Mouse (Mus musculus): ENCODE data around the gene 0610040J01Rik. TPM values are rescaled to one million over a fixed set of nuclear protein-coding genes. Genes with fewer than 3 reads are reported as not detected.
"Not testable (repeated sequence)": the region's sequence is repeated elsewhere in the genome, so short reads cannot be mapped to it uniquely, and the experiment has no call there.

0610040J01Rik gene
- total RNA-seq, 1 experiment from 2014 or later = 0.15 TPM

DNA sequence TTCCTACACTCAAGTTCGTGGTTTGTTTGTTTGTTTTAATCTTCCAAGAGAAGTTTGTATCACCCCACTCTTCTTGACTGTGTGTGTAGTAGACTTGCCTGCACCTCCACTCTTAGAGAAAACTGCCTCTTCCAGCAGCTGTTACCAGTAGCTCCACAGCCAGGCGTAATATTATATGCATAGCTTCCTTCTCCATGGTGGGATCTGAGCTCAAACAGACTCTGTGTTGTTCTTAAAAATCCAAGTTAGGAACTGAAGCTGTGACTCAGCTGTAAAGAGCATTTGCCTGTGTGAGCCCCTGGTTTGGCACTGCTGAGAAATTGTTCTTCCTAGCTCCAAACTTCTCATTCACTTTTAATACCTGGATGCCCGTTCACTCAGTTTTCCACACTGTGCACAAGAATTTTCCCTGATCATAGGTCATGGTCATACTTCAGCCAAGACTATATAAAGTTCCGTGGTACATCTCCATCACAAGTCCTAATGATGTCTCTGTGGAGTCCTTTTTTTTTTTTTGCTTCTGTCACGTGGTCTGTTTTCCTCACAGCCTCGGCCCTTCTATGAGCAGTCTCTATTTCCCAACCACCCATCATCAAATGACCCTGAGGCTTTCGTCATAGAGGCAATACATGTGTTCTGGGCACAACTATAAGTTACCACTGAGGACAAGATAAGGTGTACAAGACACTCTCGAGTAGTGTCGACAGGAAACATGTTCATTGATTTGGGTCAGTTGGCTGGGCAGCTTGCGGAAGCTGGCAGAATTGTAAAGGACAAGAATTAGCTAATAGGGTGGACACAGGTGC, 16.4 kb downstream of the 0610040J01Rik start:
- no peak for DNase-seq

- DNase-seq = no peak
These were observed 18.9 kb downstream of the 0610040J01Rik start for GRCm38 (mm10) chr5:63831054-63831453.

DNA sequence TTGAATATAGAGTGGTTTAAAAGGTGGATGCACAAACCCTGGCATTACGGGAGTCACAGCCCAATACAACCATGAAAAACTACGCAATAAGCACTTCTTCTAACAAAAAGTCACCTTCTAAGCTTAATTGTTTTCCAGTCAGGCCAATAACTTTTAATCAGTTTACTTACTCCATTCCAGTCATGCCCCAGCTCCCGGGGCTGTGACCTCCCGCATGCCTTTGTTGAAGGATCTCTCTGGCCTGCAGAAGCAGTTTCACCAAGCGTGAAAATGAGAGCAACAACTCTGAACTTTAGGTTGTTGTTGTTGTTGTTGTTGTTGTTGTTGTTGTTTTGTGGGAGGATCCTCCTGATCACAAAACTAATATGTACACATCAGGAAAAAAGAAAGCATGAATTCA, 21.8 kb downstream of the 0610040J01Rik start:
- DNase-seq = no peak

GRCm38 (mm10) chr5:63834435-63834834, 22.3 kb downstream of the 0610040J01Rik start:
- DNase-seq = no peak

- no peak for DNase-seq
These were observed 25.0 kb downstream of the 0610040J01Rik start for GRCm38 (mm10) chr5:63837115-63837514.

DNA sequence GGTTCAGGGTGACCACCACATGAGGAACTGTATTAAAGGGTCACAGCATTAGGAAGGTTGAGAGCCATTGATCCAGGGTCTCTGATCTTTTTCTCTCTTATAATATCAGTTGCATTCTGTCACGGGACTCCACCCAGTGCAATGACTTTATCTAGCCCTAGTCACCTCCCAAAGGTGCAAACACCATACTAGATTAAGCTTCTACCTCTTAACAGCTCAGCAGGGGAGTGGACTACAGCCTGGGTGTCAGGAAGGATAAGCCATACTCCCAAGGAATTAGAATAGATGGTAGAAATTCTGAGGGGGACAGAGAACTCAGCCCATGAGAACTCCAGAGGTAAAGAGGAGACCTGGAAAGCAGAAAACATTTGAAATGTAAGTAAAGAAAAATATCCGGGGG, 25.7 kb downstream of the 0610040J01Rik start:
- DNase-seq = no peak

DNA sequence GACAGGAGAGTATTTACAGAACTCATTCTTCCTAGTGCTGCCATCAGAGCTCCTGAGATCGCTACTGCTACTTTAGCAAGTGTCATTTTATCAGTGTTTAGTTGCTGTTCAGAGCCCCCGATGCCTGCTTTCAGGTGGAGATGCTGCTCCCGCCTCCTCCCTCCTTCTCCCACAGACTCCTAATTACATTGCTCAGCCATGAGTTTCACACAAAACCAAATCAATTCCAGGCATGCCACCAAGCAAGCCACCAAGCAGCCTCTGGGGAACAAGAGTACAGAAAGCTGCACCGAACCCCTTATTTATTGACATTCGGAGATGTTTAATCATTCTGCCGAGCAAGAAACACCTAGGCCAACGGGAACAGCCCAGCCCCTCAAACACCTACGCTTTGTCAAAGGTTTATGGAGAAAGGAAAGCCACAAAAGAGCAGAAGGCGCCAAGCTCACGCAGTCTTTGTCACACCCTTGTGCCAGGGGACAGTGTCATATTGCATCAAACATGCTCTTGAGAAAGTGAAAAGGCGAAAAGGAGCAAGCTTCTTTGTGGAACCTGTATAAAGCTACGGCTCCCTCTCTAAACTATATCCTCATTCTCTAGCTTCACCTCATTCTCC, 27.7 kb downstream of the 0610040J01Rik start:
- DNase-seq = no peak

- DNase-seq = no peak
These were observed 34.9 kb downstream of the 0610040J01Rik start for GRCm38 (mm10) chr5:63847080-63847479.

DNA sequence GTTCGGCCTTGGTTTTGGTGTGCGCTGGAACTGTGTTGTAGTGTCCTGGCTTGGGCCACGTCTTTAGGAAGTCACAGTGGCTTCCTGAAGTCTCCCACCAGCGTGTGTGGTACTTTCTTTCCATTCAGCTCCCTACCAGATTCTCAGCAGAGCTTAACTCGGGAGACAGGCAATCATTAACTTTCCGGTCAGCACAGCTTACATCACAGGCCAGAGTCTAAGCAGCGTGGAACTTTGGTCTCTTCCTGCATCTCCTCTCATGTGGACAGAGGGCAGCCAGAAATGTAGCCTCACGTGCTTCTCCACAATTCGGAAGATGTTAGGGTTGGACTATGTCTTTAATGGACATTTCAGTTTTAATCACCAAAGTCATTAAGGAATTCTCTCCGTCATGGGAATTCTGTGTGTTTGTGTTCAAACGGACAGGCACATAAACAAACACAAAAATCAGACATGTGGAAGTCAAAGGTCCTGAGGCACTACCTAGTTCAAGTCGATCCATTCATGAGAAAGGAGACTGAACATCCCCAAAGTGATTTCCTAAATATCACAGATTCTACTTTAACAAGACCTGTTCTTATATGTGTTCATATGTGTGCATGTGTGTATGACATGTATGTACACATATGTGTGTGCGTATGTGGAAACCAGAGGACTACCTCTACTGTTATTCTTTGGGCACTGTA, 35.5 kb downstream of the 0610040J01Rik start:
- DNase-seq = no peak

GRCm38 (mm10) chr5:63858901-63859300, 46.7 kb downstream of the 0610040J01Rik start:
- DNase-seq = no peak

- no peak for DNase-seq
These were observed 55.3 kb downstream of the 0610040J01Rik start for GRCm38 (mm10) chr5:63867421-63867820.

- DNase-seq = no peak
These were observed 60.2 kb downstream of the 0610040J01Rik start for GRCm38 (mm10) chr5:63872176-63872932.

DNA sequence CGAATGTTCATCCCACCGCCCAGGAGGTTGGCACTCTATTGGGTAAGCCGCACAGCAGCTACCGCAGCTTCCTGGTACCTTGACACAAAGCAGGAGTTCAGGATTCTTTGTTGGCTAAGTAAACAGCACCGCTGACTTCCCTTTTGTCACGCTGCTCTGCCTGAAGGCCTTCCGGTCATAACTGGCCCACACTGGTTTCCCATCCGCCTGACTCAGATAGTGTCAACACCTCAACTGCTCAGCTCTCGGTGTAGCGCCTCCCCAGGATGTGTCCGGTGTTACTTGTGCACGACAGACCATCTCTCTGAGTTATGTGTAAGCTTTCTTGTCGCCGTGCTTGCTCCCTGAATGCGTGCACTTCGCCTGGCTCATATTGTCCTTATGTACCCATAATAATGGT, 62.7 kb downstream of the 0610040J01Rik start:
- no peak for DNase-seq

GRCm38 (mm10) chr5:63876081-63876480, 63.9 kb downstream of the 0610040J01Rik start:
- DNase-seq = no peak

DNA sequence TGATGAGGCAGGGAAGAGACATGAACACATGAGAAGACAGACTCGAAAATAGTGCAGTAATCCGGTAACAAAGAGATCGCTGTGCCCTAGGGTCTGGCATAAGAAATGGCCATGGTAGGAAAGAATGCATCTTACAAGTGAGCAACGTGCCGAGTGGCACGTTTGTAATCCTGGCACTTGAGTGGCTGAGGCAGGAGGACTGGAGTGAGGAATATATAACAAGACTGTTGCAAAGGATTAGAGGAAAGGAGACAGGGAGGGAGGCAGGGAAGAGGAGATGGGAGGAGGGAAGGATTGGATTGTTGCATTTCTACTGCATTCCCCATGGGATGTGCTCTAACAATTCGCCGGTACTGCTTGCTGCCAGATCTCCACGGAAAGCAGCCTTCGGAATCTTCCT, 66.9 kb downstream of the 0610040J01Rik start:
- no peak for DNase-seq

GRCm38 (mm10) chr5:63886292-63886691, 74.1 kb downstream of the 0610040J01Rik start:
- no peak for DNase-seq

DNA sequence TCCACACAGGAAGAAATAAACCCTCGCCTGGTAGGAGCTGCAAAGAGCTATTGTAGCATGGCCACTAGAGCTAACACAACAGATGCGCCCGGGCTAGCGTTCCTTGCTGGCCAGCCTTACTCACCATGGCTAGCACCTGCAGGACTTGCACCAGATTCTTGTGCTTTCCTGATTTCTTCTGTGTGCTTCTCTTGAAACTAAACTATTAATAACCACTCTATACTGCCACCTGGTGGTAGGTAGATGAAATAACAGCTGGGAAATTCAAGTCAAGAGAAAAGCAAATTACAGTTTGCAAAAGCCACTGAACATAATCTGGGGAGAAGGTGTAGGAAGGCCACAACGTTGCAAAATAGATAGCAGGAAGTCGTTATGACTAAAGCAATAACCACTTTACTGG, 74.5 kb downstream of the 0610040J01Rik start:
- no peak for DNase-seq

DNA sequence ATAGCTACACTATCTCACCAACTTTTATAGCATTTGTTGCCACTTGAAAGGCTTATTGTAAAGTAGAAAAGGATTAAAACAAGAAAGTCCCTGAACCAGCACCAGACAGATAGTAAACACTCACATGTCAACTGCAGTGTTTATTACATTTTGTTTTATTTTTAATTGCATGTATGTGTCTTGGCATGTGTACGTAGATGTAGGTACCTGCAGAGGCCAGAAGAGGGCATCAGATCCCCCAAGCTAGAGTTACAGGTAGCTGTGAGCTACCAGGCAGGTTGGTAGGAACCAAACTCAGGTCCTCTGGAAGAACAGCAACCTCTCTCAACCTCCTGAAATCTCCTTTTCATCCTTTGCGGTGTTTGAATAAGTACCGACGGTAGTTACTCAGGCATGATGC, 74.9 kb downstream of the 0610040J01Rik start:
- no peak for DNase-seq

- DNase-seq = no peak
These were observed 79.1 kb downstream of the 0610040J01Rik start for GRCm38 (mm10) chr5:63891241-63891640.

DNA sequence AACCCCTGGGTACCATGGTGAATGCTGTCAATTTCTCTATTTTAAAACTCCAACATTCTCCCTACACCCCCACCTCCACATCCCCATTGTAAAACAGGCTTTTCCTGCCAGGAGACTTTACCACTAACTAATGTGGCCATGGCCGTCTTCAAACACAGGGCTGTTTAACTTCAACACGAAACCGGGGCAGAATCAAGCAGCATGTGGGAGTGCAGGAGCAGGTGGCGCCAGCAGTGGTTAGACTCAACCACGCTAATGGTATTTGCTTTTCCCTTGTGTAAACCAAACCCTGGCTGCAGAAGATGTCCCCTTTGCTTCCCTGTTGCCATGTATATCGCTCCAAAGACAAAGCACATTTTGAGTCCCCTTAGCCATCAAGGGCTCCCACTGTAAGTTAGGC, 79.7 kb downstream of the 0610040J01Rik start:
- DNase-seq = no peak

DNA sequence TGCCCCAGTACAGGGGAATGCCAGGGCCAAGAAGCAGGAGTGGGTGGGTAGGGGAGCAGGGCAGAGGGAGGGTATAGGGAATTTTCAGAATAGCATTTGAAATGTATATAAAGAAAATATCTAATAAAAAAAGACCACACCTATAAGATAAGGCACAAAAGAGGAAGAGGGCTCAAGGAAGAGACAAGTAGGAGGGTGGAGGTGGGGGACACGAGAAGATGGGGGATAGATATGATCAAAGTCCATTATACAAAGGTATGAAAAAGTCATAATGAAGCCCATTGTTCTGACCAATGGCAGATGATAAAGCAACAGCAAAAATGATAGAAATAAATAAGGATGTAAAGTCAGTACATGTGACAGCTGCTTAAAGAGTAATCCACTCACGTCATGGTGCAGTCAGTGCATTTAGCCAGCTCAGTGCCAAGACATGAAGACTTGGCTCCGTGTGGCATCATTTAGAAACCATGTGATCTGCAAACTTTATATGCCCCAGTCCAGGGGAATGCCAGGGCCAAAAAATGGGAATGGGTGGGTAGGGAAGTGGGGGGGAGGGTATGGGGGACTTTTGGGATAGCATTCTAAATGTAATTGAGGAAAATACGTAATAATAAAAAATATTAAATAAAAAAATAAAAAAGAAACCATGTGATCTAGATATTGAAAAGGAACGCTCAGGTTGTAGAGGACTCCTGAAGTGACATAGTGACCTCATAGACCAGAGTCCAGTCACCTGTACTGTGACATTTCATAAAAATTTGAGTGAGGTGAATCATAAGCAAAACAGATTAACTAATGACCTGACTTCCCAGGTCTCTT, 85.0 kb downstream of the 0610040J01Rik start:
- DNase-seq = not testable (repeated sequence)

- no peak for DNase-seq
These were observed 85.6 kb downstream of the 0610040J01Rik start for GRCm38 (mm10) chr5:63897820-63898110.
